In genomic region chr1:134913535-134913934, GRCm38 (mm10) we compare ENCODE assay signal across 10 mouse cellular contexts. TPM values are rescaled to one million over a fixed set of nuclear protein-coding genes. Genes with fewer than 3 reads are reported as not detected.
DNase-seq lines count a peak whose midpoint lies in the region; ATAC-seq and TF ChIP-seq lines count a peak whose summit lies in the region.
"Had no signal": no experiment of that assay in that cellular context is flagged by ENCODE, and none has a peak within 500 bp of the region (broad histone marks: within the 10 kb centered on the region; RNA-seq: fewer than 3 reads in every experiment).

No protein-coding gene starts in this region.

- peak; percentile 57 for DNase-seq in liver, adult 2 months (ENCODE audit: extremely low read depth, low read depth, low spot score)
- DNase-seq in liver: no peak
- DNase-seq in brain, adult 2 months (ENCODE audit: low read depth, low spot score): peak; percentile 46
- peak; percentile 58 for DNase-seq in fat pad, adult 2 months (ENCODE audit: extremely low read depth, low read depth, low spot score)
- DNase-seq in spleen, postnatal 14 days (ENCODE audit: low spot score in 2 of 2): no peak

- no peak overlapping the region for H3K4me3 ChIP-seq in liver, adult 2 months (ENCODE audit: insufficient read depth, low read depth, low read length)
- no peak overlapping the region for H3K4me3 ChIP-seq in heart, embryonic 16.5 days (ENCODE audit: low read length)
- H3K4me3 ChIP-seq: liver, embryonic 15.5 days had no signal

- H3K9ac ChIP-seq in liver, adult 2 months (ENCODE audit: low read depth, low read length): no peak overlapping the region
- peak overlapping the region; percentile 15; the same call in 1 of the 2 replicates for H3K9ac ChIP-seq in heart, embryonic 16.5 days (ENCODE audit: low read length)
- H3K9ac ChIP-seq: liver, embryonic 15.5 days had no signal

- no peaks in the 10 kb centered on the region for H3K27me3 ChIP-seq in liver, adult 2 months (ENCODE audit: control insufficient read depth, insufficient read depth, low read length)
- H3K27me3 ChIP-seq in heart, embryonic 16.5 days (ENCODE audit: control insufficient read depth, insufficient read depth, low read length): no peaks in the 10 kb centered on the region
- H3K27me3 ChIP-seq: liver, embryonic 15.5 days had no signal

- no peaks in the 10 kb centered on the region for H3K4me1 ChIP-seq in liver, adult 2 months (ENCODE audit: control insufficient read depth, insufficient read depth, low read length)
- peaks cover 37% of the 10 kb centered on the region for H3K4me1 ChIP-seq in heart, embryonic 16.5 days (ENCODE audit: control insufficient read depth, insufficient read depth, low read length)
- H3K4me1 ChIP-seq: liver, embryonic 15.5 days had no signal

- TF ChIP-seq CTCF in liver, adult 2 months (IDR thresholded peaks at IDR 0.05; ENCODE audit: low read depth, low read length): no peak

- H3K9me3 ChIP-seq in heart, embryonic 16.5 days (replicated peaks; ENCODE audit: control insufficient read depth, low read length): no peaks in the 10 kb centered on the region
- H3K9me3 ChIP-seq: G1E; liver, embryonic 15.5 days had no signal

- H3K27ac ChIP-seq in liver, adult 2 months (replicated peaks; ENCODE audit: insufficient read depth, low read depth, low read length): no peak overlapping the region
- H3K27ac ChIP-seq in heart, embryonic 16.5 days (ENCODE audit: low read length): peak overlapping the region; percentile 85
- H3K27ac ChIP-seq: liver, embryonic 15.5 days had no signal

- WGBS in liver, adult 2 months: 41% methylated on average over 4 of the region's 4 CpGs
- 65% methylated on average over 4 of the region's 4 CpGs for WGBS in heart, embryonic 16.5 days

- peaks cover 3% of the 10 kb centered on the region; the same call in 1 of the 2 replicates for H3K79me2 ChIP-seq in liver, adult 2 months (ENCODE audit: control insufficient read depth, insufficient read depth, low read length)

- no peak for TF ChIP-seq POLR2A in liver, adult 2 months (IDR thresholded peaks at IDR 0.05; ENCODE audit: extremely low read depth, insufficient read depth, low read length)

- no peaks in the 10 kb centered on the region for H3K36me3 ChIP-seq in liver, adult 2 months (ENCODE audit: control insufficient read depth, insufficient read depth, low read length)
- no peaks in the 10 kb centered on the region for H3K36me3 ChIP-seq in heart, embryonic 16.5 days (ENCODE audit: control insufficient read depth, insufficient read depth)
- H3K36me3 ChIP-seq: G1E; liver, embryonic 15.5 days had no signal

- ATAC-seq in heart, embryonic 16.5 days (replicated peaks; ENCODE audit: extremely low read depth, insufficient read depth, low FRiP score): no peak
- no peak for ATAC-seq in activated CD4-positive, CD25-positive, alpha-beta regulatory T cell, adult 4 months
- ATAC-seq: midbrain, embryonic 16.5 days had no signal

- H3K4me2 ChIP-seq in heart, embryonic 16.5 days (ENCODE audit: low read depth, low read length): peak overlapping the region; percentile 21; the same call in 1 of the 2 replicates
- H3K4me2 ChIP-seq: liver, embryonic 15.5 days had no signal

RNA-seq across cellular contexts. Expression of gene Ppp1r12b, which starts 42.2 kb away (rescaled TPM):
- 4.7 and 5.0 TPM in 2 replicates for total RNA-seq in liver, adult 2 months (2014; rRNA removed)
- polyA plus RNA-seq in liver, adult 2 months (2012; rRNA removed): 1.4 and 2.2 TPM in 2 replicates
- polyA plus RNA-seq in heart, embryonic 16.5 days (2015; fragmentation: Nextera tagmentation; extraction: Ambion mirVana): 24.2 and 30.4 TPM in 2 replicates
- 1 to 10 TPM; 2.7 to 2.8 TPM for polyA plus RNA-seq in activated CD4-positive, CD25-positive, alpha-beta regulatory T cell, adult 4 months (2017; shearing (Covaris generic))

RNA-seq across cellular contexts. Expression of gene Ube2t, which starts 48.8 kb away (rescaled TPM):
- total RNA-seq in liver, adult 2 months (2014; rRNA removed): 1.1 and 1.8 TPM in 2 replicates
- polyA plus RNA-seq in liver, adult 2 months (2012; rRNA removed): 0.19 and 0.43 TPM in 2 replicates
- polyA plus RNA-seq in heart, embryonic 16.5 days (2015; fragmentation: Nextera tagmentation; extraction: Ambion mirVana): 49.7 and 54.6 TPM in 2 replicates
- polyA plus RNA-seq in activated CD4-positive, CD25-positive, alpha-beta regulatory T cell, adult 4 months (2017; shearing (Covaris generic)): 10 to 100 TPM; 15.9 to 18.1 TPM

Comparison
In these comparisons a context has a peak if more than half of its experiments do, and no peak if none do; other contexts are left out.
1. DNase-seq: peak in liver, adult 2 months (single experiment), brain, adult 2 months (single experiment) and fat pad, adult 2 months (single experiment); none in liver (single experiment) and spleen, postnatal 14 days (0 of 2).
2. RNA of gene Ube2t, which starts 48.8 kb away (polyA plus RNA-seq): 49.7 to 54.6 TPM in heart, embryonic 16.5 days and 15.9 to 18.1 TPM in activated CD4-positive, CD25-positive, alpha-beta regulatory T cell, adult 4 months; 0.19 to 0.43 TPM in liver, adult 2 months; every median in the first group is over 10 times any median in the second.